Mouse (Mus musculus): ENCODE measurements around the gene Thyn1. TPM values are rescaled to one million over a fixed set of nuclear protein-coding genes. Genes with fewer than 3 reads are reported as not detected.

Thyn1 gene
- polyA plus RNA-seq (2015; fragmentation: Nextera tagmentation; extraction: Ambion mirVana) = 74.1 and 86.0 TPM in 2 replicates

GRCm38 (mm10) chr9:26999461-27000395, at the start of gene Thyn1, which contains the start of gene Acad8:
Gene Thyn1 (plus strand): TSS chr9:26999710.
Gene Acad8 (minus strand): TSS chr9:26999566.

GRCm38 (mm10) chr9:27029828-27030762, 30.6 kb downstream of the Thyn1 start, which contains the start of the genes Vps26b and Ncapd3:
Gene Vps26b (minus strand): TSS chr9:27030065.
Gene Ncapd3 (plus strand): TSS chr9:27030175.

Other genes starting within 250 kb of the Thyn1 start
- gene Glb1l2, start 193.2 kb upstream of the Thyn1 start, polyA plus RNA-seq (2015; fragmentation: Nextera tagmentation; extraction: Ambion mirVana) = 9.1 and 11.1 TPM in 2 replicates
- gene Glb1l3, start 138.8 kb upstream of the Thyn1 start, polyA plus RNA-seq (2015; fragmentation: Nextera tagmentation; extraction: Ambion mirVana) = 0.21 TPM in 1 of 2 replicates, not detected in the other
- gene Gm1110, start 76.6 kb upstream of the Thyn1 start, polyA plus RNA-seq (2015; fragmentation: Nextera tagmentation; extraction: Ambion mirVana) = not detected in 2 replicates
- 19.8 and 22.0 TPM in 2 replicates for gene Acad8, start 144 bp upstream of the Thyn1 start, polyA plus RNA-seq (2015; fragmentation: Nextera tagmentation; extraction: Ambion mirVana)
- gene Vps26b, start 30.4 kb downstream of the Thyn1 start, polyA plus RNA-seq (2015; fragmentation: Nextera tagmentation; extraction: Ambion mirVana) = 20.1 and 21.4 TPM in 2 replicates
- gene Ncapd3, start 30.5 kb downstream of the Thyn1 start, polyA plus RNA-seq (2015; fragmentation: Nextera tagmentation; extraction: Ambion mirVana) = 5.8 and 7.2 TPM in 2 replicates
- 42.3 and 46.5 TPM in 2 replicates for gene Jam3, start 155.7 kb downstream of the Thyn1 start, polyA plus RNA-seq (2015; fragmentation: Nextera tagmentation; extraction: Ambion mirVana)